Mouse (Mus musculus) cerebellum, adult 8-10 months (tissue): ENCODE results near the gene Scp2.
"Not testable (repeated sequence)": the region's sequence is repeated elsewhere in the genome, so short reads cannot be mapped to it uniquely, and the experiment has no call there.

ENCODE experiments used
- DNase-seq: peaks from one replicate; pipeline ENCODE4 v3.0.0; 2022

Scp2 gene

GRCm38 (mm10) chr4:108144880-108145279 lies at the start of gene Scp2:
Gene Scp2, minus strand, starts transcription at chr4:108144998.
- DNase-seq = no peak

- no peak for DNase-seq
These were observed 48.1 kb upstream of the Scp2 start for GRCm38 (mm10) chr4:108192821-108193323.

- no peak for DNase-seq
These were observed 37.5 kb upstream of the Scp2 start for GRCm38 (mm10) chr4:108182278-108182677.

- no peak for DNase-seq
These were observed 23.3 kb upstream of the Scp2 start for GRCm38 (mm10) chr4:108168056-108168455.

GRCm38 (mm10) chr4:108166874-108167273 lies 22.1 kb upstream of the Scp2 start:
- DNase-seq = no peak

- DNase-seq = peak; percentile 45
These were observed 20.5 kb upstream of the Scp2 start, which contains the start of gene Echdc2 for GRCm38 (mm10) chr4:108165152-108165895. Gene Echdc2, plus strand, starts transcription at chr4:108165437.

- no peak for DNase-seq
These were observed 18.5 kb upstream of the Scp2 start for GRCm38 (mm10) chr4:108163291-108163690.

- DNase-seq = no peak
These were observed 17.1 kb upstream of the Scp2 start for GRCm38 (mm10) chr4:108161936-108162335.

- DNase-seq = not testable (repeated sequence)
These were observed 10.3 kb upstream of the Scp2 start for GRCm38 (mm10) chr4:108155141-108155540.

GRCm38 (mm10) chr4:108145554-108145953 lies 756 bp upstream of the Scp2 start:
- DNase-seq = not testable (repeated sequence)

GRCm38 (mm10) chr4:108143778-108144177 lies 1.0 kb downstream of the Scp2 start:
- no peak for DNase-seq

GRCm38 (mm10) chr4:108143178-108143577 lies 1.6 kb downstream of the Scp2 start:
- not testable (repeated sequence) for DNase-seq

- DNase-seq = no peak
These were observed 7.9 kb downstream of the Scp2 start for GRCm38 (mm10) chr4:108136938-108137337.

GRCm38 (mm10) chr4:108130452-108130851 lies 14.3 kb downstream of the Scp2 start:
- no peak for DNase-seq

GRCm38 (mm10) chr4:108128339-108128738 lies 16.5 kb downstream of the Scp2 start:
- no peak for DNase-seq

GRCm38 (mm10) chr4:108127516-108127915 lies 17.3 kb downstream of the Scp2 start:
- no peak for DNase-seq

- DNase-seq = no peak
These were observed 18.5 kb downstream of the Scp2 start for GRCm38 (mm10) chr4:108126260-108126659.

GRCm38 (mm10) chr4:108124104-108124503 lies 20.7 kb downstream of the Scp2 start:
- no peak for DNase-seq

- DNase-seq = peak; percentile 95
These were observed 26.6 kb downstream of the Scp2 start for GRCm38 (mm10) chr4:108117924-108118876.

- DNase-seq = peak; percentile 21
These were observed 27.3 kb downstream of the Scp2 start for GRCm38 (mm10) chr4:108117488-108117887.

- DNase-seq = no peak
These were observed 28.3 kb downstream of the Scp2 start for GRCm38 (mm10) chr4:108116466-108116865.

GRCm38 (mm10) chr4:108110706-108111105 lies 34.1 kb downstream of the Scp2 start:
- DNase-seq = no peak

- DNase-seq = no peak
These were observed 35.1 kb downstream of the Scp2 start for GRCm38 (mm10) chr4:108109728-108110127.
